In genomic region chr1:46521032-46521431, GRCm38 (mm10) we compare ENCODE assay signal across 15 mouse cellular contexts.
"Had no signal": no experiment of that assay in that cellular context is flagged by ENCODE, and none has a peak within 500 bp of the region (broad histone marks: within the 10 kb centered on the region; RNA-seq: fewer than 3 reads in every experiment).

No protein-coding gene starts in this region.

- H3K4me1 ChIP-seq: neural tube, embryonic 15.5 days; stomach, embryonic 15.5 days had no signal

- H3K4me3 ChIP-seq: neural tube, embryonic 15.5 days; stomach, embryonic 15.5 days had no signal

- H3K27me3 ChIP-seq: neural tube, embryonic 15.5 days; stomach, embryonic 15.5 days had no signal

- H3K9me3 ChIP-seq: neural tube, embryonic 15.5 days; stomach, embryonic 15.5 days had no signal

- H3K36me3 ChIP-seq: neural tube, embryonic 15.5 days; stomach, embryonic 15.5 days had no signal

- H3K9ac ChIP-seq: neural tube, embryonic 15.5 days; stomach, embryonic 15.5 days had no signal

- H3K27ac ChIP-seq: neural tube, embryonic 15.5 days; stomach, embryonic 15.5 days; stomach, postnatal 0 days had no signal

- H3K4me2 ChIP-seq: neural tube, embryonic 15.5 days; stomach, embryonic 15.5 days had no signal

- DNase-seq: retina, postnatal 1 day; right cerebral cortex, adult 18-20 months; right cerebral cortex, postnatal 14 days; right cerebral cortex, postnatal 25 days; right cerebral cortex, postnatal 4 days; spleen, adult 18-20 months; thymus, adult 18-20 months; thymus, adult 2 months; thymus, postnatal 14 days; thymus, postnatal 25 days; thymus, postnatal 36 days; thymus, postnatal 4 days had no signal
